Mouse (Mus musculus) embryo, embryonic 9.5 days (tissue): ENCODE data around the gene Slitrk1.

ENCODE experiments used
- DNase-seq: peaks from one replicate; pipeline ENCODE4 v3.0.0-alpha.2; 2017; ENCODE audit errors: extremely low spot score

The Slitrk1 gene

GRCm38 (mm10) chr14:108913714-108914263, at the start of gene Slitrk1:
Gene Slitrk1, minus strand, starts transcription at chr14:108914158.
- peak; percentile 85 for DNase-seq

- DNase-seq = no peak
Measured at GRCm38 (mm10) chr14:108935777-108936176, 21.8 kb upstream of the Slitrk1 start.

- no peak for DNase-seq
Measured at GRCm38 (mm10) chr14:108914336-108914735, 378 bp upstream of the Slitrk1 start.

- DNase-seq = peak; percentile 27
Measured at GRCm38 (mm10) chr14:108912876-108913490, 975 bp downstream of the Slitrk1 start.

- DNase-seq = peak; percentile 12
Measured at GRCm38 (mm10) chr14:108912021-108912875, 1.7 kb downstream of the Slitrk1 start.

GRCm38 (mm10) chr14:108911138-108911841, 2.7 kb downstream of the Slitrk1 start:
- peak; percentile 33 for DNase-seq

- peak; percentile 4 for DNase-seq
Measured at GRCm38 (mm10) chr14:108910449-108911137, 3.4 kb downstream of the Slitrk1 start.

GRCm38 (mm10) chr14:108909336-108909953, 4.5 kb downstream of the Slitrk1 start:
- peak; percentile 13 for DNase-seq

GRCm38 (mm10) chr14:108898601-108899000, 15.4 kb downstream of the Slitrk1 start:
- no peak for DNase-seq

GRCm38 (mm10) chr14:108895456-108895855, 18.5 kb downstream of the Slitrk1 start:
- no peak for DNase-seq

GRCm38 (mm10) chr14:108867816-108868215, 46.1 kb downstream of the Slitrk1 start:
- no peak for DNase-seq

- no peak for DNase-seq
Measured at GRCm38 (mm10) chr14:108864631-108865030, 49.3 kb downstream of the Slitrk1 start.

GRCm38 (mm10) chr14:108859310-108859709, 54.6 kb downstream of the Slitrk1 start:
- no peak for DNase-seq
